In genomic region chr16:95457006-95457405, GRCm38 (mm10) we compare ENCODE assay signal across 10 mouse cellular contexts.
DNase-seq lines count a peak whose midpoint lies in the region; ATAC-seq and TF ChIP-seq lines count a peak whose summit lies in the region.
"Had no signal": no experiment of that assay in that cellular context is flagged by ENCODE, and none has a peak within 500 bp of the region (broad histone marks: within the 10 kb centered on the region; RNA-seq: fewer than 3 reads in every experiment).

No protein-coding gene starts in this region.

- no peak overlapping the region; the same call in 1 of the 2 replicates for H3K9ac ChIP-seq in liver, embryonic 12.5 days
- H3K9ac ChIP-seq: hindbrain, embryonic 12.5 days had no signal

- H3K36me3 ChIP-seq in heart, embryonic 10.5 days = no peaks in the 10 kb centered on the region
- no peaks in the 10 kb centered on the region for H3K36me3 ChIP-seq in liver, embryonic 12.5 days
- H3K36me3 ChIP-seq: hindbrain, embryonic 12.5 days had no signal

- no peak for DNase-seq in heart, embryonic 10.5 days (ENCODE audit: low spot score)
- DNase-seq in heart, postnatal 25 days (ENCODE audit: low spot score) = no peak
- DNase-seq in left cerebral cortex, adult 2 months (ENCODE audit: extremely low spot score in 1 of 2, low spot score in 2 of 2) = no peak
- no peak for DNase-seq in left cerebral cortex, adult 18-20 months (ENCODE audit: low spot score in 2 of 2)
- no peak for DNase-seq in spleen, adult 12 weeks (ENCODE audit: low spot score)
- DNase-seq in ovary, adult 18-20 months (ENCODE audit: low spot score) = no peak
- DNase-seq: thymus, postnatal 36 days had no signal

- no peak for ATAC-seq in liver, embryonic 12.5 days

- intact Hi-C loops in heart, postnatal 25 days (cut with DNase I) = no loop called here
- intact Hi-C loops in left cerebral cortex, adult 2 months (cut with DNase I) = no loop called here

- WGBS in heart, embryonic 10.5 days = 70% methylated on average over 3 of the region's 3 CpGs
- 33% methylated on average over 3 of the region's 3 CpGs for WGBS in liver, embryonic 12.5 days (ENCODE audit: insufficient replicate concordance)

- H3K9me3 ChIP-seq in heart, embryonic 10.5 days = no peaks in the 10 kb centered on the region
- no peaks in the 10 kb centered on the region for H3K9me3 ChIP-seq in liver, embryonic 12.5 days (replicated peaks)
- H3K9me3 ChIP-seq: hindbrain, embryonic 12.5 days had no signal

- H3K27ac ChIP-seq in heart, embryonic 10.5 days = peak overlapping the region; percentile 62; the same call in 1 of the 2 replicates
- H3K27ac ChIP-seq in left cerebral cortex, adult 2 months = peak overlapping the region; percentile 47; the same call in 1 of the 2 replicates
- peak overlapping the region; percentile 100 for H3K27ac ChIP-seq in brown adipose tissue, adult 24 weeks (replicated peaks; ENCODE audit: low read depth, low read length)
- no peak overlapping the region for H3K27ac ChIP-seq in liver, embryonic 12.5 days
- H3K27ac ChIP-seq: hindbrain, embryonic 12.5 days had no signal

- H3K27me3 ChIP-seq in heart, embryonic 10.5 days (ENCODE audit: insufficient read depth, poor library complexity, severe bottlenecking) = no peaks in the 10 kb centered on the region
- peaks cover 31% of the 10 kb centered on the region for H3K27me3 ChIP-seq in liver, embryonic 12.5 days (replicated peaks)
- H3K27me3 ChIP-seq: hindbrain, embryonic 12.5 days had no signal

- no peak for TF ChIP-seq CTCF in left cerebral cortex, adult 2 months (IDR thresholded peaks at IDR 0.05)

- peaks cover 13% of the 10 kb centered on the region for H3K4me1 ChIP-seq in heart, embryonic 10.5 days
- no peaks in the 10 kb centered on the region; the same call in 1 of the 2 replicates for H3K4me1 ChIP-seq in brown adipose tissue, adult 24 weeks (ENCODE audit: control insufficient read depth, insufficient read depth, insufficient read length, low read length)
- peaks cover 2% of the 10 kb centered on the region; the same call in 1 of the 2 replicates for H3K4me1 ChIP-seq in liver, embryonic 12.5 days
- H3K4me1 ChIP-seq: hindbrain, embryonic 12.5 days had no signal

- H3K4me3 ChIP-seq in heart, embryonic 10.5 days = peak overlapping the region; percentile 48
- peak overlapping the region; percentile 32 for H3K4me3 ChIP-seq in left cerebral cortex, adult 2 months
- H3K4me3 ChIP-seq in brown adipose tissue, adult 24 weeks (ENCODE audit: insufficient read depth, low read depth, low read length) = peak overlapping the region; percentile 100
- peak overlapping the region; percentile 44 for H3K4me3 ChIP-seq in liver, embryonic 12.5 days
- H3K4me3 ChIP-seq: hindbrain, embryonic 12.5 days had no signal

- peak overlapping the region; percentile 11; the same call in 1 of the 2 replicates for H3K4me2 ChIP-seq in liver, embryonic 12.5 days
- H3K4me2 ChIP-seq: hindbrain, embryonic 12.5 days had no signal

Comparison
In these comparisons a context has a peak if more than half of its experiments do, and no peak if none do; other contexts are left out.
1. H3K4me3 ChIP-seq: peak in every context shown above with its lines; median percentile 100 in brown adipose tissue, adult 24 weeks; 48 in heart, embryonic 10.5 days; 44 in liver, embryonic 12.5 days; 32 in left cerebral cortex, adult 2 months.